Mouse (Mus musculus): ENCODE results near the gene Ube3c. TPM values are rescaled to one million over a fixed set of nuclear protein-coding genes. Genes with fewer than 3 reads are reported as not detected.
"Not testable (repeated sequence)": the region's sequence is repeated elsewhere in the genome, so short reads cannot be mapped to it uniquely, and the experiment has no call there.

Ube3c gene
- total RNA-seq, 2 experiments from 2014 or later, result 69.5 to 72.4 TPM

DNA sequence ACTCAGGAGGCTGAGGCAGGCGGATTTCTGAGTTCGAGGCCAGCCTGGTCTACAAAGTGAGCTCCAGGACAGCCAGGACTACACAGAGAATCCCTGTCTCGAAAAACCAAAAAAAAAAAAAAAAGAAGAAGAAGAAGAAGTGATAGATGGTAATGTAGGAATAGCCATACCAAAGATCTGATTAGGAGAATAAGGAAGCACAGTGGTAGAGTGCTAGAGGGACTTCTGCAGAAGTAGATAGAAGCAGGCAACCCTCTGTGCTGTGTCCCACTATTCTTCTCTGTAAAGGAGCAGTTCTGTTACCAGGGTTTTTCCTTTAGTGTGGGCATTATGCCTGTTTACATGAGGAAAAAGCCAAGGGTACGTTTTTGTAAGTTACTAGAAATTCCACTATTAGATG, 92.2 kb downstream of the Ube3c start:
- intact Hi-C loops (cut with DNase I); DNase-seq (ENCODE audit: low spot score in 2 of 2): not testable (repeated sequence)

DNA sequence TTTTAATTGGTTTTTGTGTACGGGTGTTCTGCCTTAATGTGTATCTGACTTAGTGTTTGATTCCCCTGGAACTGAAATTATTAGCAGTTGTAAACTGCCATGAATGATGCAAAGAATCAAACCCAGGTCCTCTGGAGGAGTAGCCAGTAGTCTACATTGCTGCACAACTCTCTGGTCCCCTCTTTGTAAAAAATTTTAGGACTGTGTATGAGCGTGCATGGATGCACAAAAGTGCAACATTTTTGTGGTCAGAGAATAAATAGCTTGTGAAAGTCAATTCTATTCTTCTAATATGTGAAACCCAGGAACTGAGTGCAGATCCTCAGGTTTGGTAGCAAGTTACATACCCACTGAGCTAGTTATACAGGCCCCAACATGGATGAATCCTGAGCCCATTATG, 96.3 kb downstream of the Ube3c start:
- no peak for DNase-seq (ENCODE audit: low spot score in 2 of 2)
- intact Hi-C loops (cut with DNase I), result no loop called here

DNA sequence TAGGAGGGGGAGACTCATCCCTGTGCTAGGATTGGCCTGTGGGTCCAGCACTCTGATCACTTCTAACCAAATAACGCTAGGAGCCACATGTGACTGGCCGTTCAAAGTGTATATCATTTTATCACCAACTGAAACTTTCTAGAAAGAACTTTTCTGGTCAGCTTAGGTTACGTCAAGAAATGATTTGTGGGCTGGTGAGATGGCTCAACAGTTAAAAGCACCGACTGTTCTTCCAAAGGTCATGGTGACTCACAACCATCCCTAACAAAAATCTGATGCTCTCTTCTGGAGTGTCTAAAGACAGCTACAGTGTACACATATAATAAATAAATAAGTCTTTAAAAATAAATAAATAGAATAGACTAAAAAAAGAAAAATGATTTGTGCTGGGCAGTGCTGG, 103.5 kb downstream of the Ube3c start:
- DNase-seq (ENCODE audit: low spot score in 2 of 2), result no peak
- intact Hi-C loops (cut with DNase I), result no loop called here

GRCm38 (mm10) chr5:29674305-29674704, 105.3 kb downstream of the Ube3c start:
- intact Hi-C loops (cut with DNase I), result no loop called here
- DNase-seq (ENCODE audit: low spot score in 2 of 2), result no peak

- DNase-seq (ENCODE audit: low spot score in 2 of 2), result no peak
- intact Hi-C loops (cut with DNase I), result no loop called here
Measured at GRCm38 (mm10) chr5:29676445-29676844, 107.4 kb downstream of the Ube3c start.

DNA sequence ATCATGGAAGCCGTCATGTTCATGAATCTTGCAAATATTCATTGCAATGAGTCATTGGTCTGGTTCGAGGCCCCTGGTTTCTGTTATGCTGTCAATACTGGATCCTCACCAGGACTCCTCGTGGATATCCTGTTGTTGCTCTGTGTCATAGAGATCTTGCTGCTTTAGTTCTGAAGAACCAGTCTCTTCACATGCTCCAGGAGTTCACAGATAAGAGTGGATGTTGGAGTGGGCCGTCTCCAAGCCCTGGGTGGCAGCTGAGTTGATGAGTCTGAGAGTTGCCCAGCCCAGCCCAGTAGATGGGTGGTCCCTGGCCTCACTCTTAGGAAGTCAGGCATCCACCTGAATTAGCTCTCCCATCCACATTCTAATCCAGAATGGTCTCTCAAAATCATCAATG, 116.0 kb downstream of the Ube3c start:
- intact Hi-C loops (cut with DNase I), result no loop called here
- DNase-seq (ENCODE audit: low spot score in 2 of 2), result no peak

DNA sequence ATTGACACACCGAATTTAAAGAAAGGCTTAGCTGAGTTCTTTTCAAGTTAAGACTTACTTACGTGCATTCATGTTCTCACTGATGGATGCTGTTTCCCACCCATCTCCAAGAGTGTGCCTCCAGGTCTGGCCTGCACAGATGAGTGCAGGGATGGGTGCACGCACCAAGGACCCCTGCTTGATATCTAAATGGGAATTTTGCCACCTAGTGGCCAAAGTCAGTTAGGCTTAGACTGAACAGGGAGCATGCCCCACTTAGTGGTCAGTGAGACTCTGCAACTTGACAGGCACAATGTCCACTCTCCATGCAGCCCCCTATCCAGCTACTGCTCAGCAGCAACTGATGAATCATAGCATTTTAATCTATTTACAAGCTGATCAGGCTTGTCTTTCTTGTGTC, 118.6 kb downstream of the Ube3c start:
- no peak for DNase-seq (ENCODE audit: low spot score in 2 of 2)
- intact Hi-C loops (cut with DNase I), result no loop called here

DNA sequence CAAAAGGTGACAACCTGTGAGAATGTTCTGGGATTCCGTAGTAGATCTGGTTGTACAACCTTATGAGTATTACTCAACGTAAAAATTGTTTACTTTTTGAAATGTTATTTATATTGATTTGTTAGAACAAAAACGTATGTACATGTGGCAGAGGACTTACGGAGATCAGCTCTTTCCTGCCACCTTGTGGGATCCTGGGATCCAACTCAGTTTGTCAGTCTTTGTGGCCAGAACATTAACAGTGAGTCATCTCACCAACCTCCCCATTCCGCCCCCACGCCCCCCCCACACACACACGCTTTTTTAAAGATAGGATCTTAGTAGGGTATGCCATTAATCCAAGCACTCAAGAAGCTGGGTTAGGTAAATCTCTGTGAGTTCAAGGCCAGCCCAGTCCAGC, 119.3 kb downstream of the Ube3c start:
- DNase-seq (ENCODE audit: low spot score in 2 of 2), result no peak
- intact Hi-C loops (cut with DNase I), result no loop called here

DNA sequence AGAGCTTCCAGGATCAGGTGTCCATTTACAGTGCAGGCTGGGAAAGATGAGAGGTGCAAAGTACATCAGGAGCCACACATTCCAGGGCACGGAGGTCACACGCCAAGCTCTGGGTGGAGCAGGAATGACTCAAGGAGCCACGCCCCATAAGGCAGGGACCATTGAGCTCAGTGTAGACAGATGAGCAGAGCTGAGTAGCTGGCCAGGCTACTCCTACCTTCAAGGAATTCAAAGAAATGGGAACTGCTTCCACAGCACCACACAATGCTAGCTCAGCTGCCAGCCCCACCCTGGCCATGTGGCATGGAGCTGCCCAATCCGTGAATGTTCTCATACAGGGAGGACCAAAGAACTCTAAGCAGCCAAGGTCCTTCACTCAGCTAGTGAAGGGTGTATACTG, 129.5 kb downstream of the Ube3c start:
- DNase-seq (ENCODE audit: low spot score in 2 of 2), result no peak
- intact Hi-C loops (cut with DNase I), result no loop called here

DNA sequence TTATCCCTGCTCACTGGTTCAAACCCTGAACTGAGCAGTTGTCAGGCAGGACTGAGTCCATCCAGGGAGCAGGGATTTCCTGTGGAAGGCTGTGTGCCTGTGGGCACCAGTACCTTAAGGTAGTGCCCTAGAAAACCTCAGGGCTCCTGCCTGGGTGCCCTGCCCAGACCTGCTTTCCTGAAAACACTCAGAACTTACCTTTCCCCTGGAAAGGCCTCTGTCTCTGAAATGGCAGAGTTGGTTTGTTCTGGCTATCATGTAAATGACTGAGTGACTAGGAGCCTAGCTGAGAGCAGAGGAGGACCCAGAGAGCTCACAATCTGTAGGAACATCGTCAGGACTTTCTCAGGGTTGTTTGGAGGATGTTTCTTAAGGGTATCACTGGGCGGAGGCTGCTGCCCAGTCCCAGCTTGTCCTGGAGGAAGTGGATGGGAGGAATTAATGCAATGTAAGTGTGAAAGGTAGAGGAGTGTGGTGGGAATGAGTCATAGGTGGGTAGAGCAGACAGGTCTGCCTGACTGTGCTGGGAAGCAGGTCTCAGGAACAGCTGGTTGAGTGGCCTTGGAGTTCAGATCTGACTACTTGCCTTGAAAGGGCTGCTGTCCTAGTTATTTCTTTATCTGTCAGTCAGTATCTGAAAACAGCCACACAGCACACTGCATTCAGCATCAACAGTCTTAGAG, 130.6 kb downstream of the Ube3c start:
- intact Hi-C loops (cut with DNase I), result no loop called here
- no peak for DNase-seq (ENCODE audit: low spot score in 2 of 2)

DNA sequence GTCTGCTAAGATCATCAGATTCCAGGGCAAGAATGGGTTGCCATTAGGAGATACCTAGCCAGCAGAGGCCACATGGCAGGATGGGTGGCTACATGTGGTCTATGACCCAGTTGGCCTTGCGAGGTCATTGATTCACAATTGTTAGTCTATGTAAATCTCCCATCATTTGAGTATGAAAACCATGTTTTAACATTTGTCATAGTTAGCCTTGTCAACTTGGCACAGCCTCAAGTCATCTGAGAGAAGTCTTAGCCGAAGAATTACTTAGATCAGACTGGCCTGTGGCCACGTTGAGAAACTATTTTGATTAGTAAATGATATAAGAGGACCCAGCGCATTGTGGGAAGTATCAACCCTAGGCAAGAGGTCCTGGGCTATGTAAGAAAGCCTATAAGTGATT, 138.2 kb downstream of the Ube3c start:
- intact Hi-C loops (cut with DNase I), result no loop called here
- DNase-seq (ENCODE audit: low spot score in 2 of 2), result no peak

GRCm38 (mm10) chr5:29708258-29708657, 139.2 kb downstream of the Ube3c start:
- no peak for DNase-seq (ENCODE audit: low spot score in 2 of 2)
- intact Hi-C loops (cut with DNase I), result no loop called here

DNA sequence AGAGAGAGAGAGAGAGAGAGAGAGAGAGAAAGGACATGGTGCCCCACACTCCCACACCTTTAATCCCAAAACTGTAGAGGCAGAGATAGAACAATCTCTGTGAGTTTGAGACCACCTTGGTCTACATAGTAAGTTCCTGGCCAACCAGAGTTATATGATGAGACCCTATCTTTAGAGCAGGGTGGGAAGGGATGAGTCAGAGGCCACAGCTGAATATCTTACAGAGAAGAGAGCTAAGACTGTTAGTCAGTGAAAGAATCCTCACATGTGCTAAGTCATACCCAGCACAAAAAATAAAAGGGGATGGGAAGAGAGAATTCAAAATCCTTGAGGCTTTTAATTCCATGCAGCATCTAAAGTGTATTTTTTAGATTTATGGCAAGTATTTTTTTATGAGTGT, 142.6 kb downstream of the Ube3c start:
- DNase-seq (ENCODE audit: low spot score in 2 of 2), result no peak
- intact Hi-C loops (cut with DNase I), result no loop called here

GRCm38 (mm10) chr5:29712906-29713305, 143.9 kb downstream of the Ube3c start:
- no peak for DNase-seq (ENCODE audit: low spot score in 2 of 2)
- intact Hi-C loops (cut with DNase I), result no loop called here

DNA sequence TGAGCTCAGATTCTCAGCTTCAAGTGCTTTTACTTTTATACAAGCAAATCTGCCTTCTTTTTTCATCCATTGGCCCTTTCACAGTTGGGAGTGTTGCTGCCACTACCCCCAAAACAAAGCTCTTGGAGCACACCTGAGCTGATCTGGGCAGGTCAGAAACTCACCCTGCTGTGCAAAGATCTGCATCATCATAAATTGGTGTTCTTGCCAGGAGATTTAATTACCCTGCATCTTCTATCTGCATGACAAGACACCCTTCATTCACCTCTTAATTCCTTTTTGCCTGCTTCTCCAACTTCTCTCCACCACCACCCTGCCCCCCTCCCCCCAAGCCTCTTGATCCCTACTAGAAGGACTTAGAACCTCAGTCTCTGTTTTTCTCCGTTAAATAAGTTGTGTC, 152.1 kb downstream of the Ube3c start:
- intact Hi-C loops (cut with DNase I), result no loop called here
- DNase-seq (ENCODE audit: low spot score in 2 of 2), result no peak

DNA sequence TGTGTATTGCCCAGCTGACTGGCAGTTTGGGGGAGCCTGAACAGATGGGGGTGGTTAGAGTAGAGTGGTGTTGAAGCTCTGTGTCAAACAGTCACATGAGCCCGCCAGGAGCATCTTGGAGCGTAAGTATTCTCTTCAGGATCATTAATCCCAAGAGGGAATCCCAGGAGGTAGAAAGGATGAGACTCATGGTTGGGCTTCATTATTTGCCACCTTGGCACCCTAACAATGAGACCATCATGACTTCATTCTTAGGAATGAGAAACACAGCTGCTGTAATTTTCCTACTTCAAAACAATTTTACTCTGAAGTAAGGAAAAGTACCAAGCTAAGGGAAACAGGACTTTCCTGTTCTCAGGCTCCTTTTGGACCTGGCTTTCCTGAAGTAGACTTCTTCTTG, 156.3 kb downstream of the Ube3c start:
- intact Hi-C loops (cut with DNase I), result no loop called here
- DNase-seq (ENCODE audit: low spot score in 2 of 2), result no peak

Other genes starting within 250 kb of the Ube3c start
- 10 to 100 TPM; 29.4 to 31.7 TPM for gene Lmbr1, start 190.9 kb upstream of the Ube3c start, total RNA-seq (2021)
- 10 to 100 TPM; 20.7 to 21.4 TPM for gene Nom1, start 134.6 kb upstream of the Ube3c start, total RNA-seq (2021)
- not detected for gene Mnx1, start 90.8 kb upstream of the Ube3c start, total RNA-seq (2021)
- gene Dnajb6, start 166.4 kb downstream of the Ube3c start, total RNA-seq (2021), result 100 to 1,000 TPM; 168 to 174 TPM
- gene Gm5129, start 166.7 kb downstream of the Ube3c start, total RNA-seq (2021), result not detected